Mouse (Mus musculus) hindbrain, embryonic 15.5 days (tissue): ENCODE results near the gene Gldc. TPM values are rescaled to one million over a fixed set of nuclear protein-coding genes. Genes with fewer than 3 reads are reported as not detected.

Experiments
- ATAC-seq: fragments of 200-750 bp; cut with Nextera tagmentation; 2 replicates; pipeline ENCODE4 v1.8.0; 2017; ENCODE audit warnings: low read depth, moderate number of reproducible peaks, moderate TSS enrichment; ENCODE audit not compliant: low FRiP score
- H3K27ac ChIP-seq: fragments of 300-500 bp; sonication (generic); replicated peaks from 2 replicates; pipeline ENCODE4 v1.5.1; 2015; ENCODE audit warnings: mild to moderate bottlenecking, inconsistent platforms
- H3K27me3 ChIP-seq: fragments of 300-500 bp; sonication (generic); 2 replicates; pipeline ENCODE4 v1.6.1; 2015; ENCODE audit warnings: control low read depth, inconsistent platforms
- H3K36me3 ChIP-seq: fragments of 300-500 bp; sonication (generic); 2 replicates; pipeline ENCODE4 v1.6.1; 2015; ENCODE audit warnings: control low read depth, inconsistent platforms
- H3K4me1 ChIP-seq: fragments of 300-500 bp; sonication (generic); replicated peaks from 2 replicates; pipeline ENCODE4 v1.6.1; 2015; ENCODE audit warnings: control low read depth, inconsistent platforms
- H3K4me2 ChIP-seq: fragments of 300-500 bp; sonication (generic); 2 replicates; pipeline ENCODE4 v1.6.1; 2015; ENCODE audit warnings: moderate library complexity, mild to moderate bottlenecking, inconsistent platforms
- H3K4me3 ChIP-seq: fragments of 300-500 bp; sonication (generic); 2 replicates; pipeline ENCODE4 v1.5.1; 2015; ENCODE audit warnings: mild to moderate bottlenecking, inconsistent platforms
- H3K9ac ChIP-seq: fragments of 300-500 bp; sonication (generic); 2 replicates; pipeline ENCODE4 v1.6.1; 2015; ENCODE audit warnings: inconsistent platforms
- H3K9me3 ChIP-seq: fragments of 300-500 bp; sonication (generic); 2 replicates; pipeline ENCODE4 v1.6.1; 2016; ENCODE audit warnings: control low read depth, inconsistent platforms
- WGBS: fragments of 180-500 bp; shearing (Covaris S2); methylation state at CpG from one replicate; pipeline ENCODE4 v1.1.7; 2015; 5-methylcytosine and 5-hydroxymethylcytosine counted together
- polyA plus RNA-seq: library from polyadenylated mRNA; unstranded; fragments of >200 nt; fragmentation: Nextera tagmentation; extraction: Ambion mirVana; gene quantifications from 2 replicates; pipeline ENCODE4 v1.2.1, GENCODE M21; 2015

Gldc gene
- polyA plus RNA-seq, 1 experiment from 2014 or later = 9.3 TPM

DNA sequence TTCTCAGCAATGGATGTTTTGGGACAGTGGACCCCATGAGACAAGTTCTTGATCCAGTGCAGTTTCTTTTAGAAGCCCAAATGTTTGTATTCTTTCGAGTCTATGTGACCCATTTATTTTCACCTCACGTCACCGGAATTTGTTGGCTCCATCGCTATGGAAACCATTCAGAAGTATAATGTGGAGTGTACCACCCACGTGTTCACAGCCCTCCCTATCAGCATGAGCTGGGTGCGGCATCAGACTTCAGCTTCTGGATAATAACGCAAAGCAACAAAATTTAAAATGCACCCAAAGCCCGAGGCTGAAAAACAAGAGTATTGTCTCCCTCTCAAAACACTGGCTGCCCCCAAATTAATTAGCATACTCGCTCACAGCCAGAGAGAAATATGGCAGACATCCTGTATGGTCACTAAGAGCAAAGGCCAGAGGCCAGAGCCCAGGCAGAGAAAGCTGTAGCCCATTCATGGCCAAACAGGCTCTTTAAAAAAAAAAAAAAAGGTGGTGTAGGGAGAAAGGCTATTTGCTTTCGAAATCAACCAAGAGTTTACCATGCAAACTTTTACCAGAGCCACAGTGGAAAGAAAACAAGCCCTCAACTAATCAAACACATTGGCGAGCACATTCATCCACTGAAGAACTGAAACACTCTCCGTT is 18.1 kb downstream of the Gldc start:
- peak overlapping the region; percentile 1; the same call in 1 of the 2 replicates for H3K4me3 ChIP-seq
- WGBS = 23% methylated on average over 12 of the region's 12 CpGs
- peak; percentile 86 for ATAC-seq
- H3K27ac ChIP-seq = peak overlapping the region; percentile 3; the same call in 1 of the 2 replicates
- no peak overlapping the region for H3K9ac ChIP-seq
- H3K36me3 ChIP-seq = no peaks in the 10 kb centered on the region
- no peaks in the 10 kb centered on the region for H3K27me3 ChIP-seq
- H3K4me1 ChIP-seq = peaks cover 25% of the 10 kb centered on the region
- H3K4me2 ChIP-seq = peak overlapping the region; percentile 23
- no peaks in the 10 kb centered on the region for H3K9me3 ChIP-seq

- H3K27ac ChIP-seq = no peak overlapping the region
- no peak overlapping the region for H3K9ac ChIP-seq
- no peaks in the 10 kb centered on the region for H3K9me3 ChIP-seq
- H3K4me2 ChIP-seq = no peak overlapping the region
- H3K27me3 ChIP-seq = no peaks in the 10 kb centered on the region
- H3K36me3 ChIP-seq = no peaks in the 10 kb centered on the region
- 0 out of 2 replicates have a peak, but pooled peaks have one; percentile 35 for ATAC-seq
- 12% methylated on average over 3 of the region's 3 CpGs for WGBS
- no peak overlapping the region for H3K4me3 ChIP-seq
- peaks cover 22% of the 10 kb centered on the region for H3K4me1 ChIP-seq
Observed at GRCm38 (mm10) chr19:30153729-30154128, 21.5 kb downstream of the Gldc start.

GRCm38 (mm10) chr19:30151290-30151689 is 23.9 kb downstream of the Gldc start:
- Histone ChIP-seq H3K9me3 (no peaks in the 10 kb centered on the region), H3K4me3 (no peak overlapping the region)
- 90% methylated on average over 10 of the region's 10 CpGs for WGBS

GRCm38 (mm10) chr19:30149238-30149805 is 25.9 kb downstream of the Gldc start:
- Histone ChIP-seq H3K27me3 (no peaks in the 10 kb centered on the region), H3K4me1 (0 out of 2 replicates have a peak, but pooled peaks cover 8% of the 10 kb centered on the region), H3K4me2 (no peak overlapping the region), H3K9me3 (no peaks in the 10 kb centered on the region), H3K36me3 (no peaks in the 10 kb centered on the region), H3K4me3 (no peak overlapping the region), H3K27ac (no peak overlapping the region), H3K9ac (no peak overlapping the region)
- WGBS = 79% methylated on average over 6 of the region's 6 CpGs
- no peak for ATAC-seq

More at GRCm38 (mm10) chr19:30151290-30151689, 23.9 kb downstream of the Gldc start:
- ATAC-seq = no peak
- no peak overlapping the region for H3K9ac ChIP-seq
- H3K4me1 ChIP-seq = peaks cover 12% of the 10 kb centered on the region
- H3K36me3 ChIP-seq = no peaks in the 10 kb centered on the region
- no peaks in the 10 kb centered on the region for H3K27me3 ChIP-seq
- H3K27ac ChIP-seq = no peak overlapping the region
- H3K4me2 ChIP-seq = no peak overlapping the region

- H3K27ac ChIP-seq = no peak overlapping the region
- WGBS = 85% methylated on average over 4 of the region's 4 CpGs
- no peak for ATAC-seq
- no peaks in the 10 kb centered on the region for H3K9me3 ChIP-seq
- no peaks in the 10 kb centered on the region for H3K4me1 ChIP-seq
- no peak overlapping the region for H3K4me2 ChIP-seq
- no peaks in the 10 kb centered on the region for H3K27me3 ChIP-seq
- H3K4me3 ChIP-seq = no peak overlapping the region
- no peak overlapping the region for H3K9ac ChIP-seq
- no peaks in the 10 kb centered on the region for H3K36me3 ChIP-seq
Observed at GRCm38 (mm10) chr19:30147306-30147705, 27.9 kb downstream of the Gldc start.

DNA sequence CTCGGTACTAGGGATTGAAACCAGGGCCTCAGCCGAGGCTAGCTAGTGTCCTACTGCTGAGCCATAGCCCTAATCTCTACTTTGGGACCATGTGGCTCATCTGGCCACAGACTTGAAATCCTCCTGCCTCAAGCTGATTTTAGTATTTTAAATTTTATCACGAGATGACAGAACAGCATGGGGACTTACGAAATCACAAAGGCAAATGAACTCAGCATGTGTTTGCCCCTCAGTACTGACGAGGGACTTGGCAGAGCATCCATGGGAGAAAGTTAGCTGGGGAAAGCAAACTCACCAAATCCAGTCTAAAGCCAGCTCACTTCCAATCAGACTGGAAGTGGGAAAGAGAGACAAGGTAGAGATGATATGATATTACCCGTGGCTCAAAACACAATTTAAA is 28.5 kb downstream of the Gldc start:
- Histone ChIP-seq H3K4me3 (no peak overlapping the region), H3K4me2 (no peak overlapping the region), H3K4me1 (no peaks in the 10 kb centered on the region), H3K9ac (no peak overlapping the region), H3K9me3 (no peaks in the 10 kb centered on the region), H3K36me3 (no peaks in the 10 kb centered on the region), H3K27ac (no peak overlapping the region), H3K27me3 (no peaks in the 10 kb centered on the region)
- WGBS = 78% methylated on average over 6 of the region's 6 CpGs
- ATAC-seq = no peak

DNA sequence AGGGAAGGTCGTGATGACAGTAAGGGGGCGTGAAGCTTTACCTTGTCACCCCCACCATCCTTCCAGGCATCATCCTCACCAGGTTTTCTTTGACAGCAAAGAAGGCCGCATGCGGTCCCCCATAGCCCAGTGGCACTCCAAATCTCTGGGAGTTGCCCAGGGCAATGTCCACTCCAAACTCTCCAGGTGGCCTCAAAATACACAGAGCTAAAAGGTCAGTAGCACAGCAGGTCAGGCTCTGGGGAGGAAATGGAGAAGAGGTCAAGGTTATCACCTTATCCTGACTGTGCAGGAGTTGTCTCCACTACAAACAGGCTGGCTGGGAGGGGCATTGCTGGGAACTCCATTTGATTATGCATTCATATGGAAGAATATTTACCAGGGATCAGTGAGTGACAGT is 30.1 kb downstream of the Gldc start:
- Histone ChIP-seq H3K9ac (no peak overlapping the region), H3K9me3 (no peaks in the 10 kb centered on the region), H3K27ac (no peak overlapping the region), H3K4me3 (no peak overlapping the region), H3K27me3 (no peaks in the 10 kb centered on the region), H3K36me3 (no peaks in the 10 kb centered on the region), H3K4me1 (no peaks in the 10 kb centered on the region), H3K4me2 (no peak overlapping the region)
- 98% methylated on average over 4 of the region's 4 CpGs for WGBS
- no peak for ATAC-seq

GRCm38 (mm10) chr19:30136308-30136707 is 38.9 kb downstream of the Gldc start:
- Histone ChIP-seq H3K27ac (no peak overlapping the region), H3K9ac (no peak overlapping the region), H3K4me1 (no peaks in the 10 kb centered on the region), H3K36me3 (no peaks in the 10 kb centered on the region), H3K27me3 (no peaks in the 10 kb centered on the region), H3K4me2 (no peak overlapping the region), H3K4me3 (no peak overlapping the region), H3K9me3 (no peaks in the 10 kb centered on the region)
- no peak for ATAC-seq
- whole genome bisulfite sequencing = 81% methylated on average over 1 of the region's 1 CpGs

DNA sequence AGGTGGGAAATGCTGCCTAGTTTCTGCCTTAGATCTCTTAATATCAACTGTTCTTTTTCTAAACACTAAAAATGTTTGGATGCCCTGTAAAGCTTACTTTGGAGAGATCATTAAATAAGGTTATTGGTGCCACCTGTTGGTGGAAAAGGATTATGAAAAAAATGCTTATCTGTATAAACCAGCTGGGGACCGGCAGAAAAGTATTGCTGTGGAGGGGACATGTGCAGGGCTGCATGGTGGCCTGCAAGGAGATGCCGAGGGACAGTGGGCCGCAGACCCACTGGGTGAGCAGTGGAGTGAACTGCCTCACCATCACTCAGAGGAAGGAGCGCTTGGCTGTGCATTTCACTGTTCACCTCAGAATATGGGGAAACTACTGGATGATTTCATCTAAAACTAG is 47.1 kb downstream of the Gldc start:
- Histone ChIP-seq H3K27ac (no peak overlapping the region), H3K9me3 (no peaks in the 10 kb centered on the region), H3K4me1 (peaks cover 5% of the 10 kb centered on the region; the same call in 1 of the 2 replicates), H3K9ac (no peak overlapping the region), H3K4me2 (no peak overlapping the region), H3K4me3 (no peak overlapping the region), H3K27me3 (no peaks in the 10 kb centered on the region), H3K36me3 (no peaks in the 10 kb centered on the region)
- 78% methylated on average over 4 of the region's 4 CpGs for WGBS
- ATAC-seq = peak; percentile 77

DNA sequence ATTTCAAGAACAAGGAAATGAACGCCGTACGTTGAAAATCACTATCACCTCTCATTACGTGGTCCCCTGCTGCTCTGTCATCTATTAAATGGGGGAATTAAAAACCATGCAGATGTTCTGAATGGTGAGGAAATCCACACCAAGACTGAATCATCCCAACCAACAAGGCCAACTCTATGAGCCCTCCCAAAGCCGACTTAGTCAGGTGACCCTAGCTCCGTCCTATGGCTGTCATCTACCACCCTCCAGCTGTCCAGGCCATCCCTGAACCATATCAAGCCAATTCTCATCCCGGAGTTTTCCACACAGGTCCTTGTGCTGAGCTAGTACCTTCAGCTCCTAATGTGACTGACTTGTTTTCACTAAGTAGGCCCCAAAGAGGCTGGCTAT is 49.6 kb downstream of the Gldc start:
- Histone ChIP-seq H3K27ac (no peak overlapping the region), H3K4me3 (no peak overlapping the region), H3K36me3 (no peaks in the 10 kb centered on the region), H3K4me1 (peaks cover 5% of the 10 kb centered on the region; the same call in 1 of the 2 replicates), H3K9ac (no peak overlapping the region), H3K4me2 (no peak overlapping the region), H3K27me3 (no peaks in the 10 kb centered on the region), H3K9me3 (no peaks in the 10 kb centered on the region)
- ATAC-seq = no peak
- WGBS = 66% methylated on average over 7 of the region's 7 CpGs

DNA sequence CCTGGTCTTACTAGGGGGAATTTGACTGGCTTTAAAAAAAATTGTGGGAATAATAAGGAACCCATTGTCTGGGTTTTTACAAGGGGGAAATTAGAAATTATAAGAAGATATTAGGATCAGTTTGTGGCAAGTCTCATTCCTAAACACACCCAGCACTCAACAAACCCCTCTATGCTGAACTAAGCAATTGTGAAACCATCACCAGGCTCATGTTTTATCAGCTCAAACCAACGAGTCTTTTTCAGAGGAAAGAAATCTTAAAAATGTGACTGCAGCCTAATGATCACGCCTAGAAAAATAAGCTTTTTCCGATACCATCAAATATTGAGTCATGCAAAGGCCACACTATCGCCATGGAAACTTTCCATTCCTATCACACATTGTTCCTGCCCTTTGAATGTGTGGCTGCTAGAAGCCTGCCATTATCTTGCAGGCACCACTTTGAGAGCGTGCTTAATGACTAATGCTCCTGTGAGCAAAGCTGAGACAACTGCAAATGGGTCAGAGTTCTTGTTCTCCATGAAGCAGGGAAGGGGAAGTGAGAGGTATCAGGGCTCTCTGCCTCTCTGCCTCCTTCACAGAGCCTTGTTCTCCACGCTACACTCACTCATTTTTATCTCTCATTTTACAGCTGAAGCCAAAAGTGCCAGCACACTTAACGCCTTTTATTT is 50.1 kb downstream of the Gldc start:
- 46% methylated on average over 7 of the region's 7 CpGs for WGBS
- H3K9me3 ChIP-seq = no peaks in the 10 kb centered on the region
- peaks cover 5% of the 10 kb centered on the region; the same call in 1 of the 2 replicates for H3K4me1 ChIP-seq
- no peak overlapping the region for H3K9ac ChIP-seq
- no peak for ATAC-seq
- no peak overlapping the region for H3K4me2 ChIP-seq
- no peaks in the 10 kb centered on the region for H3K36me3 ChIP-seq
- no peak overlapping the region for H3K4me3 ChIP-seq
- H3K27me3 ChIP-seq = no peaks in the 10 kb centered on the region
- H3K27ac ChIP-seq = no peak overlapping the region
